Mouse (Mus musculus) embryonic facial prominence, embryonic 14.5 days (tissue): Measurements from ENCODE around the gene Cyba. TPM values are rescaled to one million over a fixed set of nuclear protein-coding genes. Genes with fewer than 3 reads are reported as not detected.

Source experiments
- ATAC-seq: fragments of 200-750 bp; cut with Nextera tagmentation; 2 replicates; pipeline ENCODE4 v1.8.0; 2017; ENCODE audit warnings: low read depth, moderate number of reproducible peaks, moderate TSS enrichment
- DNase-seq: peaks from one replicate; pipeline ENCODE4 v3.0.0-alpha.2; 2015; ENCODE audit warnings: low spot score
- H3K27ac ChIP-seq: fragments of 300-500 bp; sonication (generic); replicated peaks from 2 replicates; pipeline ENCODE4 v1.5.1; 2014; ENCODE audit warnings: low read depth, mild to moderate bottlenecking, low read length, moderate library complexity
- H3K27me3 ChIP-seq: fragments of 300-500 bp; sonication (generic); replicated peaks from 2 replicates; pipeline ENCODE4 v1.6.1; 2014; ENCODE audit warnings: low read length; ENCODE audit not compliant: control insufficient read depth, insufficient read depth
- H3K36me3 ChIP-seq: fragments of 300-500 bp; sonication (generic); 2 replicates; pipeline ENCODE4 v1.6.1; 2014; ENCODE audit warnings: low read length, mixed read lengths; ENCODE audit not compliant: control insufficient read depth, insufficient read depth
- H3K4me1 ChIP-seq: fragments of 300-500 bp; sonication (generic); 2 replicates; pipeline ENCODE4 v1.6.1; 2014; ENCODE audit warnings: antibody characterized with exemption, low read length; ENCODE audit not compliant: control insufficient read depth, insufficient read depth
- H3K4me2 ChIP-seq: fragments of 300-500 bp; sonication (generic); 2 replicates; pipeline ENCODE4 v1.6.1; 2014; ENCODE audit warnings: low read depth, mild to moderate bottlenecking, low read length, moderate library complexity, mixed read lengths
- H3K4me3 ChIP-seq: fragments of 300-500 bp; sonication (generic); 2 replicates; pipeline ENCODE4 v1.5.1; 2014; ENCODE audit warnings: low read depth, mild to moderate bottlenecking, low read length
- H3K9ac ChIP-seq: fragments of 300-500 bp; sonication (generic); 2 replicates; pipeline ENCODE4 v1.6.1; 2014; ENCODE audit warnings: low read depth, mild to moderate bottlenecking, low read length, moderate library complexity, mixed read lengths
- H3K9me3 ChIP-seq: fragments of 300-500 bp; sonication (generic); 2 replicates; pipeline ENCODE4 v1.6.1; 2016; ENCODE audit warnings: low read length; ENCODE audit not compliant: control insufficient read depth
- WGBS: fragments of 180-500 bp; shearing (Covaris S2); extraction: QIAGEN DNeasy Blood & Tissue Kit; methylation state at CpG from one replicate; pipeline ENCODE4 v1.1.7; 2014; 5-methylcytosine and 5-hydroxymethylcytosine counted together
- polyA plus RNA-seq: library from polyadenylated mRNA; unstranded; fragments of >200 nt; fragmentation: Nextera tagmentation; extraction: Ambion mirVana; gene quantifications from 2 replicates; pipeline ENCODE4 v1.2.1, GENCODE M21; 2014

Gene Cyba
- polyA plus RNA-seq, 1 experiment from 2014 or later, result 173 TPM

DNA sequence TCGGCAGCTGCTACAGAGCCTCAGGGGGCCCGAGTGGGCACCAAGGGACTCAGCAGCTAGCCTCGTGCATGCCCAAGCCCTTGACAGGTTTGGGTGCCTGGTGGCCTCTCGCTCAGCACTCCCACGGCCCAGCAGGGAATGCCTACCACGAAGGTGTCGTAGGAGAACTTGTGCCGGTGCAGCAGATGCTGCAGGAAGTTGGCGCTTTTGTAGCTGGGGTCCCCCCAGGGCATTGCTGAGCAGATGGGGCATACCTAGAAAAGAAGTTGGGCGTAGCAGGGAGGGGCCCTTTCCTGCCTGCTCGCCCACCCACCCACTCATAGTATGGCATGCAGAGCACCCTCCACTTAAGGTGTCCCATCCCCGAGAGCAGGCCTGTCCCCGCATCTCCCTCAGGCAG, 35.1 kb upstream of the Cyba start:
- 94% methylated on average over 13 of the region's 13 CpGs for WGBS

GRCm38 (mm10) chr8:122464985-122465384, 32.3 kb upstream of the Cyba start:
- H3K9ac ChIP-seq, result no peak overlapping the region
- DNase-seq (no peak), ATAC-seq (no peak)
- H3K27ac ChIP-seq, result no peak overlapping the region
- H3K9me3 ChIP-seq, result no peaks in the 10 kb centered on the region
- H3K4me3 ChIP-seq, result no peak overlapping the region
- H3K4me2 ChIP-seq, result no peak overlapping the region
- peaks cover 33% of the 10 kb centered on the region for H3K36me3 ChIP-seq
- 51% methylated on average over 7 of the region's 7 CpGs for WGBS
- H3K27me3 ChIP-seq, result peaks cover 18% of the 10 kb centered on the region
- H3K4me1 ChIP-seq, result peaks cover 5% of the 10 kb centered on the region; the same call in 1 of the 2 replicates

More for the DNA sequence above, 35.1 kb upstream of the Cyba start:
- no peak for ATAC-seq
- Histone ChIP-seq H3K4me1 (no peaks in the 10 kb centered on the region; the same call in 1 of the 2 replicates), H3K9ac (no peak overlapping the region), H3K9me3 (no peaks in the 10 kb centered on the region), H3K4me3 (no peak overlapping the region), H3K27me3 (no peaks in the 10 kb centered on the region), H3K4me2 (no peak overlapping the region), H3K27ac (no peak overlapping the region), H3K36me3 (peaks cover 39% of the 10 kb centered on the region)
- no peak for DNase-seq

DNA sequence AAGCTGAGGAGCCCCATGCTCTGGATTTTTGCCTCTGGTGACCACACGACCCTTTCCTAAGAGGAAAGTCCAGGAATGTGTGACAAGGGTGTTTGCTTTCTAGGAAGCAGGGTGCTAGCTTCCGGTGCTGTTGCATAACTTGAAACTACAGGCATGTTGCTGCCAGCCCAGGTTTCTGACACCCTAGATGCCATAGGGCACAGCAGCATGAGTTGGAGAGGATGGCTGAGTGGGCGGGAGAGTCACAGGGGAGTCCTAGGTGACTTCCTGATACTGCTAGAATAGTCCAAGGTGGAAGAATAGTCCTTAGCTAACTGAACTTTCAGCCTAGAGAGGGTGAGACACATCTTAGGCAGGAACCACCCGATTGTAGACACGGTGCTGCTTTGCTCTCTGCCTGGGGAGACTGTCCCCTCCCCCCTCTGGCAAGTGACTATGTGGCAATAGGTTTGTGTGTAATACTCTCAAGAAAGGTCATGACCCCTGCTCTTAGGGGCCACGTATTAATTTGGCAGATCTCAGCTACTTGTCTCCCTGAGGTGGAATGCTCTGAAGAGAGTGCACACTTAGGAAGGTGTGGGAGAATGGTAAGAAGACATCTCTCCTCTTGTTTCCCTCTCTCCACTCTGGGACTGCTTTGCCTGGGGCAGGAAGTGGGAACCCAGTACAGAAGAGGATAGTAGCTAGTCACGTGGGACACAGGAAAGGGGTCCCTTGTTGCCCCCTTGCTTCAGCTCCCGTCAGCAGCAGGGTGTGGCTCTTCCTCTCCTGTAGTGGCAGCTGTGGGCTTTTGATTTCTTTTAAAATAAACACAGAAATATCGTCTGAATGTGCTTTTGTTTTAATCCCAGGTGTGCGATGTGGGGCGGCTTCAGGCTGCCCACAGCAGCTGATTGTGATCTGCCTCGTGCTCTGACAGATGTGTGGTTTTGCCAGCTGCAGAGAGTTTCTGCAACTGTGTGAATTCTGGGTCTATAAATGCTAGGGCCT, 31.2 kb upstream of the Cyba start:
- H3K27ac ChIP-seq, result no peak overlapping the region
- peaks cover 26% of the 10 kb centered on the region for H3K27me3 ChIP-seq
- no peaks in the 10 kb centered on the region for H3K9me3 ChIP-seq
- H3K4me3 ChIP-seq, result no peak overlapping the region
- 36% methylated on average over 12 of the region's 12 CpGs for WGBS
- H3K36me3 ChIP-seq, result peaks cover 32% of the 10 kb centered on the region
- no peak overlapping the region for H3K4me2 ChIP-seq
- no peak for ATAC-seq
- peaks cover 5% of the 10 kb centered on the region; the same call in 1 of the 2 replicates for H3K4me1 ChIP-seq
- no peak overlapping the region for H3K9ac ChIP-seq
- no peak for DNase-seq

DNA sequence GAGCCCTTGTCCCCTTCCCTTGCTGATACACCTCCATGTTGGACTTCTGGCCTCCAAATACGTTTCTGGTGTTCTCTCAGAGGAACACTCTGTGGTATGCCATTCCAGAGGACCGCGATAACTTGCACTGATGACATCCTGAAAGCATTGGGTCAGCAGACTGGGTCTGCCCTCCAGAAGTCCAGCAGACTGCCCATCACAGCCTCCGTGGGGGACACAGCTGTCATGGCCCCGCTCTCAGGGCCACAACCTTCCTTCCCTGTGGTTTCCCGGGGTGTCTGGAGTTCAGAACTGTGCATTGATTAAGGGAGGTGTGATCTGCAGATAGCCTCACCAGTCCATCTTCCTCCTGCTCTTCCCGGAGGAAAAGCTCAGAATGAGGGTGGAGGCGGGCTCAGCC, 29.8 kb upstream of the Cyba start:
- Histone ChIP-seq H3K36me3 (peaks cover 21% of the 10 kb centered on the region), H3K27ac (no peak overlapping the region), H3K9ac (no peak overlapping the region), H3K27me3 (peaks cover 26% of the 10 kb centered on the region), H3K4me2 (no peak overlapping the region), H3K4me1 (peaks cover 5% of the 10 kb centered on the region; the same call in 1 of the 2 replicates), H3K4me3 (no peak overlapping the region), H3K9me3 (no peaks in the 10 kb centered on the region)
- ATAC-seq, result no peak
- 65% methylated on average over 8 of the region's 8 CpGs for WGBS
- DNase-seq, result no peak

DNA sequence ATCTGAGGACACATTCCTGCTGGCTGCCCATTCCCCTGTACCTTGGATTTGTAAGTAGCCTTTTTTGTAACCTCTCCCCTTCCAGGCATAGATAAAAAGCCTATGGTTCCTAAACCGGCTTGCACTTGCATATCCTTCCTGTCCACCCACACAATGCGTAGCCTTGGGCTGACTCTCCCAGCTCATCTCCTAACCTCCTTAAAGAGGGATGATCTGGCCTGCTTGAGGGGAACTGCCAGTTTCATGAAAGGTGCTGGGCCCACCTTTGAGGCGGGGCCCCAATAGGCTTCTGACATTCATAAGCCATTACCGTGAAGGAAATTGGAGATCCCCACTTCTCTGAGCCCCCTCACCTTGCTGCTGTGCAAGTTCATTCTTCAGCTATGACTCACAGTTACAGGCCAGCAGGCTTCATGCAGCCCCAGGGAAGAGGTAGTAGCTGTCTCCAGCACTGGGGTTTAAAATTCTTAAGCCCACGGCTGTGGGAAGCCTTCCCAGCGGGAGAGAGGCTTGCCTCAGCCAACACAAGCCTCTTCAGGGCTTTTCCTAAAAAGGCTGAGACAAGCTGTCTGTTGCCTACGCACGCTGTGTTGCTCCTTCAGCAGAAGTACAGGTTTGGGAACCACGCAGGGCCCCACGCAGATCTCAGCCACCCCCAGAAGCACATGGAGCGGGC, 28.9 kb upstream of the Cyba start:
- Histone ChIP-seq H3K36me3 (peaks cover 12% of the 10 kb centered on the region), H3K4me3 (no peak overlapping the region), H3K4me2 (no peak overlapping the region), H3K9ac (no peak overlapping the region), H3K27ac (no peak overlapping the region), H3K27me3 (peaks cover 26% of the 10 kb centered on the region), H3K9me3 (no peaks in the 10 kb centered on the region), H3K4me1 (peaks cover 5% of the 10 kb centered on the region; the same call in 1 of the 2 replicates)
- WGBS, result 46% methylated on average over 11 of the region's 11 CpGs
- ATAC-seq (0 out of 2 replicates have a peak, but pooled peaks have one; percentile 13), DNase-seq (peak; percentile 61)

DNA sequence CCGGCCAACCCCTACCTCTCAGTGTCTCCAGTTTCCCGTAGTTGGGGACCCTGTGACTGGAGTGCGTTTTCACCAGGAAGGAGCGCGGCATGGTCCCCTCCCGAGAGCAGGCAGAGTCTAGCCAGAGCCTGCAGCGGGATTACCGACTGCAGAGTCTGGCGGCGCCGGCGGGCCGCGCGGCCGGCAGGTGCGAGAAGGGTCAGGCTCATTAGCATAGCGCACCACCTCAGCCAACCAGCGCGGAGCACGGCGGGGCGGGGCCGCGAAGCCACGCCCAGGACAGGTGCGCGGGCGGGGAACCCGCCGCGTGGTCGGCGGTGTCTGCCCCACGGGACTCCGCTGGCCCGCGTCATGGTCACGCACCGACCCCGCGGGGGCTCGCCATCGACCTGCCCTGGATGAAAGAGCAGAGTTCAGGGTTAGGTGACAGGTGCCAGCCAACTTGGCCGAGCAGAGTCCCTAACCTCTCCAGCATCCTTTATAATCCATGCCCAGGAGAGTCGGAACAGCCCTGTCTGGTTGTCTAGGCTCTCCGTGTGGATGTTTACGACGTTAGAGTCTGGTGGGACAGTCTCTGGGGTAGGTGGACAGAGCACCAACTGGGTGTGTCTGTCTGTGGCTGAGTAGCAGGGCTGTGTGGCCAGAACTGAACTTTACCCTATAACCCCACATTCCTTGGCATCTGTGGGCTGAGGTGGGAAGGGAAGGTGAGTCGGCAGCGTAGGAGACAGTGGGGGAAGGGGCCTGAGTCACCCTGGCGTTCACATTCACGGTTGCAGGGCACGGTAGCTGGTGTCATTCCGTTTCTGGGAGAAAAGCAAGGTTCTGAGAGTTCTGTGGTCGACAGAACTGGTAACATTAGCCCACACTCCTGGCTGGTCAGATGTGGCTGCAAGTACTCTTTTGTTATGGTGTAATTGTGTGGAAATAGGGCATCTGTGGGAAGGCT, 28.1 kb upstream of the Cyba start, which contains the start of gene Snai3:
Snai3 (minus strand) TSS at position 210 of the 949 bp plus-strand sequence.
- peaks cover 26% of the 10 kb centered on the region for H3K27me3 ChIP-seq

DNA sequence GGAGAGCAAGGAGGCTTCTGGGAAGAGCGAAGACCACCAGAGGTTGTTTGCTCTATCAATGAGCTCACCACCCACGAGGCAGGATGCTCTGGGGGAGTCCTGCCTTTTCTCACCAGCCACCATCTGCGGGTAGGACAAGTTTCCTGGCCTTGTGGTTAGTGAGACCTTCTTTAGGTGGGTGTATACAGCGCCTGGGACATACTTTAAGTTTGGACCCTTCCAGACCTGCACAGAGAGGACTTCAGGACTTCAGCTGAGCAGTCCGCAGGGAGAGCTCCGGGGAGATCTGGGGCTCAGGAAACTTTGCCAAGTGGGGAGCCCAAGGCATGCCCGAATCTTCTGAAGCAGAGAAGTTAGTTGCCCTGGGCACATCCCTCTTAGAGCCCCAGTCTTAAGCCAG, 27.3 kb upstream of the Cyba start:
- H3K4me1 ChIP-seq, result peaks cover 5% of the 10 kb centered on the region; the same call in 1 of the 2 replicates
- H3K4me3 ChIP-seq, result peak overlapping the region; percentile 33
- 27% methylated on average over 6 of the region's 7 CpGs for WGBS
- peaks cover 26% of the 10 kb centered on the region for H3K27me3 ChIP-seq
- H3K4me2 ChIP-seq, result peak overlapping the region; percentile 57
- no peak for DNase-seq
- H3K27ac ChIP-seq, result no peak overlapping the region
- no peak for ATAC-seq
- peak overlapping the region; percentile 40; the same call in 1 of the 2 replicates for H3K9ac ChIP-seq
- H3K36me3 ChIP-seq, result peaks cover under 1% of the 10 kb centered on the region; the same call in 1 of the 2 replicates
- no peaks in the 10 kb centered on the region for H3K9me3 ChIP-seq

More for the DNA sequence above, 28.1 kb upstream of the Cyba start, which contains the start of gene Snai3:
- 4% methylated on average over 40 of the region's 56 CpGs for WGBS
- H3K4me2 ChIP-seq, result peak within 1 kb of the TSS; percentile 57
- DNase-seq (peak; percentile 73), ATAC-seq (peak; percentile 91)
- peaks cover 5% of the 10 kb centered on the region; the same call in 1 of the 2 replicates for H3K4me1 ChIP-seq
- H3K27ac ChIP-seq, result no peak within 1 kb of the TSS
- H3K9ac ChIP-seq, result peak within 1 kb of the TSS; percentile 40; the same call in 1 of the 2 replicates
- H3K4me3 ChIP-seq, result peak within 1 kb of the TSS; percentile 33
- H3K9me3 ChIP-seq, result no peaks in the 10 kb centered on the region
- peaks cover 9% of the 10 kb centered on the region for H3K36me3 ChIP-seq
